Mouse (Mus musculus) CH12.LX (cell line): ENCODE results near the gene Kidins220. TPM values are rescaled to one million over a fixed set of nuclear protein-coding genes. Genes with fewer than 3 reads are reported as not detected.
A peak's percentile ranks its signal among the peaks of the same experiment; 100 is the strongest.

Experiments
- DNase-seq: peaks from one replicate; pipeline ENCODE4 v3.0.0-alpha.2; 2013; ENCODE audit errors: extremely low read depth
- H3K27ac ChIP-seq: 2 replicates; pipeline ENCODE4 v1.5.1; 2012; ENCODE audit warnings: low read depth, mild to moderate bottlenecking, control low read depth, moderate library complexity; ENCODE audit not compliant: insufficient read depth
- H3K27me3 ChIP-seq: replicated peaks from 2 replicates; pipeline ENCODE3; 2012; ENCODE audit warnings: inconsistent platforms
- H3K36me3 ChIP-seq, 2 experiments: replicated peaks in 1 of 2; 2 replicates each; pipeline versions ENCODE3 to v1.6.1; 2012; ENCODE audit warnings: inconsistent platforms in 1 of 2, low read length in 1 of 2, mild to moderate bottlenecking in 1 of 2, mixed read lengths in 1 of 2, moderate library complexity in 1 of 2; ENCODE audit not compliant: control insufficient read depth in 1 of 2, insufficient read depth in 1 of 2
- H3K4me1 ChIP-seq, 2 experiments: 2 replicates each; pipeline ENCODE4 v1.6.1; 2012; ENCODE audit warnings: inconsistent platforms in 1 of 2, moderate library complexity in 1 of 2; ENCODE audit not compliant: insufficient read depth in 2 of 2, control insufficient read depth in 1 of 2
- H3K4me2 ChIP-seq: 2 replicates; pipeline ENCODE4 v1.6.1; 2012; ENCODE audit warnings: low read depth, mild to moderate bottlenecking, control low read depth; ENCODE audit not compliant: poor library complexity, insufficient read depth, severe bottlenecking
- H3K4me3 ChIP-seq, 3 experiments: fragments of 150-350 bp in 1 of 3; sonication (generic) in 1 of 3; replicated peaks in 1 of 3; 2 replicates each; pipeline versions ENCODE3 to v1.5.1; 2011 to 2012; ENCODE audit warnings: low read depth in 2 of 3, low read length in 2 of 3, mild to moderate bottlenecking in 2 of 3, moderate library complexity in 2 of 3, control low read depth in 1 of 3, improper control_type of control experiment in 1 of 3, inconsistent platforms in 1 of 3, mixed read lengths in 1 of 3; ENCODE audit not compliant: poor library complexity in 1 of 3
- H3K79me2 ChIP-seq: replicated peaks from 2 replicates; pipeline ENCODE4 v1.6.1; 2012; ENCODE audit warnings: mild to moderate bottlenecking, moderate library complexity; ENCODE audit not compliant: control insufficient read depth, poor library complexity, insufficient read depth, severe bottlenecking; ENCODE audit errors: extremely low read depth
- H3K9ac ChIP-seq: 2 replicates; pipeline ENCODE4 v1.6.1; 2012; ENCODE audit warnings: low read depth, mild to moderate bottlenecking, control low read depth, moderate library complexity; ENCODE audit not compliant: insufficient read depth
- H3K9me3 ChIP-seq: replicated peaks from 2 replicates; pipeline ENCODE3; 2012; ENCODE audit warnings: low read length, inconsistent platforms, mixed read lengths
- BHLHE40 ChIP-seq: IDR thresholded peaks from 2 replicates; pipeline ENCODE4 v1.6.1; 2011; ENCODE audit warnings: mild to moderate bottlenecking, low read depth, low read length, improper control_type of control experiment
- CHD1 ChIP-seq: IDR thresholded peaks from 2 replicates; pipeline ENCODE4 v1.6.1; 2012; ENCODE audit warnings: low read depth, low read length, improper control_type of control experiment, inconsistent platforms
- JUN ChIP-seq: IDR thresholded peaks from 2 replicates; pipeline ENCODE4 v1.6.1; 2011; ENCODE audit warnings: low read depth, mild to moderate bottlenecking, low read length, improper control_type of control experiment, moderate library complexity; ENCODE audit not compliant: insufficient read depth
- KAT2A ChIP-seq: IDR thresholded peaks from 2 replicates; pipeline ENCODE4 v1.6.1; 2012; ENCODE audit warnings: low read length, improper control_type of control experiment, inconsistent platforms; ENCODE audit not compliant: insufficient replicate concordance
- MXI1 ChIP-seq: IDR thresholded peaks from 2 replicates; pipeline ENCODE4 v1.6.1; 2011; ENCODE audit warnings: mild to moderate bottlenecking, low read depth, low read length, improper control_type of control experiment
- NELFE ChIP-seq: IDR thresholded peaks from 2 replicates; pipeline ENCODE4 v1.6.1; 2011; ENCODE audit warnings: low read depth, low read length, improper control_type of control experiment
- POLR2A ChIP-seq: IDR thresholded peaks from 2 replicates; pipeline ENCODE4 v1.6.1; 2011; ENCODE audit warnings: low read depth, mild to moderate bottlenecking, improper control_type of control experiment, low read length
- POLR2AphosphoS2 ChIP-seq: IDR thresholded peaks from 2 replicates; pipeline ENCODE4 v1.6.1; 2011; ENCODE audit warnings: low read depth, low read length, improper control_type of control experiment
- SIN3A ChIP-seq: IDR thresholded peaks from 2 replicates; pipeline ENCODE4 v1.6.1; 2012; ENCODE audit warnings: low read length, improper control_type of control experiment, inconsistent platforms
- UBTF ChIP-seq: IDR thresholded peaks from 2 replicates; pipeline ENCODE4 v1.6.1; 2012; ENCODE audit warnings: low read depth, mild to moderate bottlenecking, inconsistent platforms, low read length, improper control_type of control experiment, moderate library complexity
- ZMIZ1 ChIP-seq: IDR thresholded peaks from 2 replicates; pipeline ENCODE4 v1.6.1; 2012; ENCODE audit warnings: low read depth, mild to moderate bottlenecking, inconsistent platforms, low read length, improper control_type of control experiment
- ZNF384 ChIP-seq: IDR thresholded peaks from 2 replicates; pipeline ENCODE4 v1.6.1; 2012; ENCODE audit warnings: low read depth, low read length, improper control_type of control experiment, inconsistent platforms
- dilution Hi-C: fragments of 300-500 bp; cut with MboI; formaldehyde crosslinking; loops from 2 replicates; pipeline ENCODE4 v1.14.3; 2020; ENCODE audit warnings: low sequenced_read_pairs; ENCODE audit not compliant: extremely low pct_unique_long_range_greater_than_20kb, extremely low pct_ligation_motif_present
- in situ Hi-C: fragments of 300-500 bp; cut with MboI; formaldehyde crosslinking; loops from 3 replicates; pipeline ENCODE4 v1.14.3; 2019; ENCODE audit warnings: low sequenced_read_pairs, low pct_ligation_motif_present, low pct_unique_long_range_greater_than_20kb, mixed read lengths
- polyA plus RNA-seq: library from polyadenylated mRNA; unstranded; fragments of >175 nt; gene quantifications from 2 replicates; pipeline ENCODE4 v1.2.1, GENCODE M21; 2012; ENCODE audit warnings: low read depth; ENCODE audit not compliant: insufficient read length
- total RNA-seq, 2 experiments: library from RNA; depleted of rRNA; stranded (reverse); fragments of 300-350 nt in 1 of 2; fragments of >200 nt in 1 of 2; gene quantifications; 2 replicates each; pipeline ENCODE4 v1.2.3; 2012 to 2014

Gene Kidins220
- total and polyA plus RNA-seq, 3 experiments = 32.4 to 47.8 (median 39.4) TPM

GRCm38 (mm10) chr12:25092751-25093211 lies 118.1 kb downstream of the Kidins220 start:
- no peak overlapping the region for H3K4me3 ChIP-seq
- no peaks in the 10 kb centered on the region for H3K36me3 ChIP-seq
- dilution Hi-C loops (no loop called here), in situ Hi-C loops (loop anchor here (5.0 to 25.0 kb wide), 6 partner anchors 115 to 1195 kb away; no protein-coding TSS in a partner anchor)
- DNase-seq = no peak
- H3K9ac ChIP-seq = no peak overlapping the region
- H3K27me3 ChIP-seq = peaks cover 14% of the 10 kb centered on the region
- H3K4me2 ChIP-seq = peak overlapping the region; percentile 31
- TF ChIP-seq MXI1 (no peak), KAT2A (no peak), NELFE (no peak), CHD1 (no peak), UBTF (no peak)
- H3K9me3 ChIP-seq = no peaks in the 10 kb centered on the region
- H3K27ac ChIP-seq = no peak overlapping the region
- peaks cover 12 to 35% of the 10 kb centered on the region in 2 experiments for H3K4me1 ChIP-seq
- no peaks in the 10 kb centered on the region for H3K79me2 ChIP-seq

- no peak overlapping the region for H3K4me2 ChIP-seq
- dilution Hi-C loops (no loop called here), in situ Hi-C loops (loop anchor here (5.0 to 25.0 kb wide), 6 partner anchors 114 to 1194 kb away; no protein-coding TSS in a partner anchor)
- H3K9me3 ChIP-seq = no peaks in the 10 kb centered on the region
- H3K27me3 ChIP-seq = peaks cover 18% of the 10 kb centered on the region
- no peak overlapping the region for H3K9ac ChIP-seq
- no peaks in the 10 kb centered on the region for H3K36me3 ChIP-seq
- DNase-seq = no peak
- no peaks in the 10 kb centered on the region for H3K79me2 ChIP-seq
- H3K27ac ChIP-seq = no peak overlapping the region
- H3K4me1 ChIP-seq = peaks cover 14 to 39% of the 10 kb centered on the region in 2 experiments
- TF ChIP-seq BHLHE40 (no peak), ZMIZ1 (no peak), POLR2AphosphoS2 (no peak), KAT2A (no peak), SIN3A (no peak), JUN (no peak), POLR2A (no peak), ZNF384 (no peak)
- no peak overlapping the region for H3K4me3 ChIP-seq
Measured at GRCm38 (mm10) chr12:25093241-25093774, 118.6 kb downstream of the Kidins220 start.
